Comparison of ENCODE assay signal across 8 mouse cellular contexts in genomic region chrX:18162192-18162857, GRCm38 (mm10). TPM values are rescaled to one million over a fixed set of nuclear protein-coding genes. Genes with fewer than 3 reads are reported as not detected.
DNase-seq lines count a peak whose midpoint lies in the region; ATAC-seq and TF ChIP-seq lines count a peak whose summit lies in the region.

Kdm6a (plus strand) TSS chrX:18162575.

- peak within 1 kb of the TSS; percentile 97 for H3K27ac ChIP-seq in heart, embryonic 11.5 days (ENCODE audit: low read depth, low read length)
- H3K27ac ChIP-seq in kidney, embryonic 16.5 days (ENCODE audit: low read length), result peak within 1 kb of the TSS; percentile 98
- peak within 1 kb of the TSS; percentile 97 for H3K27ac ChIP-seq in liver, adult 2 months (replicated peaks; ENCODE audit: insufficient read depth, low read depth, low read length)

- H3K27me3 ChIP-seq in C2C12 (ENCODE audit: control insufficient read depth, insufficient read depth, insufficient read length) (no peaks in the 10 kb centered on the region), myocyte (ENCODE audit: control insufficient read depth, insufficient read depth, insufficient read length) (no peaks in the 10 kb centered on the region)
- no peaks in the 10 kb centered on the region for H3K27me3 ChIP-seq in erythroblast, embryonic 14.5 days (ENCODE audit: control insufficient read depth)
- H3K27me3 ChIP-seq in heart, embryonic 11.5 days (ENCODE audit: control insufficient read depth, insufficient read depth, low read length), result no peaks in the 10 kb centered on the region
- H3K27me3 ChIP-seq in kidney, embryonic 16.5 days (ENCODE audit: insufficient read depth, low read length), result no peaks in the 10 kb centered on the region
- no peaks in the 10 kb centered on the region for H3K27me3 ChIP-seq in liver, adult 2 months (ENCODE audit: control insufficient read depth, insufficient read depth, low read length)
- no peaks in the 10 kb centered on the region for H3K27me3 ChIP-seq in splenic B cell, adult 2 months (ENCODE audit: control insufficient read depth, insufficient read depth, low read length, poor library complexity, severe bottlenecking)

- H3K79me2 ChIP-seq in C2C12 (ENCODE audit: control insufficient read depth, insufficient read depth) (peaks cover 43% of the 10 kb centered on the region), myocyte (ENCODE audit: control insufficient read depth, insufficient read depth) (peaks cover 40% of the 10 kb centered on the region)
- peaks cover 6% of the 10 kb centered on the region; the same call in 1 of the 2 replicates for H3K79me2 ChIP-seq in liver, adult 2 months (ENCODE audit: control insufficient read depth, insufficient read depth, low read length)

- peak within 1 kb of the TSS; percentile 76 for H3ac ChIP-seq in C2C12 (ENCODE audit: control insufficient read depth, insufficient read length, low read depth)
- peak within 1 kb of the TSS; percentile 60 for H3ac ChIP-seq in myocyte (ENCODE audit: control insufficient read depth, insufficient read length)

- peak within 1 kb of the TSS; percentile 93 for H3K9ac ChIP-seq in heart, embryonic 11.5 days (ENCODE audit: low read depth, low read length)
- H3K9ac ChIP-seq in kidney, embryonic 16.5 days (replicated peaks; ENCODE audit: low read length), result peak within 1 kb of the TSS; percentile 96
- H3K9ac ChIP-seq in liver, adult 2 months (ENCODE audit: low read depth, low read length), result peak within 1 kb of the TSS; percentile 95

- TF ChIP-seq POLR2A in brain, embryonic 14.5 days (IDR thresholded peaks at IDR 0.05; ENCODE audit: borderline replicate concordance, extremely low read depth, insufficient read depth, insufficient read length, poor library complexity, severe bottlenecking), result peak; percentile 63; the same call in 1 of the 2 replicates
- TF ChIP-seq POLR2A in liver, adult 2 months (IDR thresholded peaks at IDR 0.05; ENCODE audit: extremely low read depth, insufficient read depth, low read length), result peak; percentile 78
- peak; percentile 48 for TF ChIP-seq POLR2A in myocyte (IDR thresholded peaks at IDR 0.05; ENCODE audit: insufficient read length, low read depth)

- no peaks in the 10 kb centered on the region for H3K36me3 ChIP-seq in C2C12 (ENCODE audit: control insufficient read depth, insufficient read depth)
- no peaks in the 10 kb centered on the region; the same call in 1 of the 2 replicates for H3K36me3 ChIP-seq in erythroblast, embryonic 14.5 days (ENCODE audit: control insufficient read depth)
- H3K36me3 ChIP-seq in heart, embryonic 11.5 days (ENCODE audit: control insufficient read depth, insufficient read depth, low read length), result no peaks in the 10 kb centered on the region
- H3K36me3 ChIP-seq in kidney, embryonic 16.5 days (ENCODE audit: insufficient read depth, low read length), result no peaks in the 10 kb centered on the region
- no peaks in the 10 kb centered on the region for H3K36me3 ChIP-seq in liver, adult 2 months (ENCODE audit: control insufficient read depth, insufficient read depth, low read length)
- no peaks in the 10 kb centered on the region for H3K36me3 ChIP-seq in myocyte (ENCODE audit: control insufficient read depth, insufficient read depth)
- H3K36me3 ChIP-seq in splenic B cell, adult 2 months (ENCODE audit: control insufficient read depth, insufficient read depth, low read length, poor library complexity, severe bottlenecking), result no peaks in the 10 kb centered on the region

- H3K4me3 ChIP-seq in C2C12 (ENCODE audit: insufficient read depth, poor library complexity, severe bottlenecking) (peak within 1 kb of the TSS; percentile 68), myocyte (peak within 1 kb of the TSS; percentile 88)
- peak within 1 kb of the TSS; percentile 98 for H3K4me3 ChIP-seq in erythroblast, embryonic 14.5 days (replicated peaks)
- H3K4me3 ChIP-seq in heart, embryonic 11.5 days (ENCODE audit: low read depth, low read length), result peak within 1 kb of the TSS; percentile 85
- peak within 1 kb of the TSS; percentile 84 for H3K4me3 ChIP-seq in kidney, embryonic 16.5 days (ENCODE audit: low read length)
- peak within 1 kb of the TSS; percentile 92 for H3K4me3 ChIP-seq in liver, adult 2 months (ENCODE audit: insufficient read depth, low read depth, low read length)

- under 1% methylated on average over 48 of the region's 50 CpGs for WGBS in heart, embryonic 11.5 days (ENCODE audit: insufficient replicate concordance)
- under 1% methylated on average over 46 of the region's 50 CpGs for WGBS in kidney, embryonic 16.5 days
- WGBS in liver, adult 2 months, result 0% methylated on average over 30 of the region's 50 CpGs

- DNase-seq in brain, embryonic 14.5 days (ENCODE audit: low read depth), result peak; percentile 100
- DNase-seq in liver, adult 2 months (ENCODE audit: extremely low read depth, low read depth, low spot score), result peak; percentile 90
- peak; percentile 96 for DNase-seq in splenic B cell, adult 2 months (ENCODE audit: low read depth, low spot score)

- H3K9me3 ChIP-seq in erythroblast, embryonic 14.5 days (ENCODE audit: control insufficient read depth, low read length), result no peaks in the 10 kb centered on the region
- no peaks in the 10 kb centered on the region for H3K9me3 ChIP-seq in heart, embryonic 11.5 days (replicated peaks; ENCODE audit: control insufficient read depth, low read length)
- no peaks in the 10 kb centered on the region for H3K9me3 ChIP-seq in kidney, embryonic 16.5 days (ENCODE audit: low read length)

- H3K4me1 ChIP-seq in erythroblast, embryonic 14.5 days (ENCODE audit: control insufficient read depth), result peaks cover 18% of the 10 kb centered on the region
- H3K4me1 ChIP-seq in heart, embryonic 11.5 days (ENCODE audit: control insufficient read depth, insufficient read depth, low read length), result no peaks in the 10 kb centered on the region
- H3K4me1 ChIP-seq in kidney, embryonic 16.5 days (ENCODE audit: insufficient read depth, low read length), result no peaks in the 10 kb centered on the region
- no peaks in the 10 kb centered on the region; the same call in 1 of the 2 replicates for H3K4me1 ChIP-seq in liver, adult 2 months (ENCODE audit: control insufficient read depth, insufficient read depth, low read length)

- TF ChIP-seq CTCF in C2C12 (IDR thresholded peaks at IDR 0.05; ENCODE audit: control insufficient read depth, insufficient read depth, insufficient read length), result no peak
- TF ChIP-seq CTCF in brain, embryonic 14.5 days (IDR thresholded peaks at IDR 0.05; ENCODE audit: borderline replicate concordance, extremely low read depth, insufficient read depth, insufficient read length), result no peak
- no peak for TF ChIP-seq CTCF in liver, adult 2 months (IDR thresholded peaks at IDR 0.05; ENCODE audit: low read depth, low read length)

- peak within 1 kb of the TSS; percentile 69 for H3K4me2 ChIP-seq in heart, embryonic 11.5 days
- peak within 1 kb of the TSS; percentile 68 for H3K4me2 ChIP-seq in kidney, embryonic 16.5 days (replicated peaks; ENCODE audit: low read depth, low read length)
- peak within 1 kb of the TSS; percentile 68 for H3K4me2 ChIP-seq in myocyte (ENCODE audit: low read depth)

- H3K79me3 ChIP-seq in C2C12 (ENCODE audit: low read depth), result peaks cover 40% of the 10 kb centered on the region

- ATAC-seq in heart, embryonic 11.5 days (replicated peaks; ENCODE audit: insufficient number of reproducible peaks, low FRiP score, low TSS enrichment), result peak; percentile 99
- ATAC-seq in kidney, embryonic 16.5 days (ENCODE audit: low FRiP score, low TSS enrichment), result peak; percentile 100

TF ChIP-seq in C2C12, 6 proteins besides CTCF, POLR2A, EP300 and RAD21:
- TF ChIP-seq USF1 (IDR thresholded peaks at IDR 0.05; ENCODE audit: low read depth) (peak; percentile 98), MYOG (IDR thresholded peaks at IDR 0.05; ENCODE audit: control insufficient read depth, extremely low read depth, insufficient read length) (no peak), MAX (IDR thresholded peaks at IDR 0.05) (peak; percentile 58)
TF ChIP-seq in C2C12: peak in this region for 2.

TF ChIP-seq in myocyte, 11 proteins besides CTCF, POLR2A, EP300 and RAD21:
- no peak for TF ChIP-seq SRF (IDR thresholded peaks at IDR 0.05; ENCODE audit: control insufficient read depth, insufficient read length, low read depth)
- TF ChIP-seq MYOD1 (IDR thresholded peaks at IDR 0.05; ENCODE audit: control insufficient read depth in 1 of 3, insufficient read length in 2 of 3, low read depth in 2 of 3), result no peak
- no peak for TF ChIP-seq CEBPB (IDR thresholded peaks at IDR 0.05; ENCODE audit: insufficient read depth, poor library complexity, severe bottlenecking)
- peak; percentile 98 for TF ChIP-seq USF1 (IDR thresholded peaks at IDR 0.05; ENCODE audit: low read depth)
- TF ChIP-seq E2F4 (IDR thresholded peaks at IDR 0.05; ENCODE audit: insufficient read depth), result no peak
- TF ChIP-seq TCF3 (IDR thresholded peaks at IDR 0.05; ENCODE audit: insufficient read length, low read depth), result no peak
- TF ChIP-seq POLR2AphosphoS2 (IDR thresholded peaks at IDR 0.05; ENCODE audit: insufficient read length, low read depth), result peak; percentile 13
- TF ChIP-seq MYOG (IDR thresholded peaks at IDR 0.05; ENCODE audit: control insufficient read depth in 1 of 3, insufficient read depth in 1 of 3, insufficient read length in 2 of 3, low read depth in 2 of 3), result peak in 1 of 3 experiments; percentile 32
- TF ChIP-seq MAX (IDR thresholded peaks at IDR 0.05; ENCODE audit: low read depth), result no peak
- no peak for TF ChIP-seq TCF12 (IDR thresholded peaks at IDR 0.05; ENCODE audit: insufficient read depth, poor library complexity, severe bottlenecking)
- TF ChIP-seq REST (IDR thresholded peaks at IDR 0.05; ENCODE audit: insufficient read depth, insufficient read length), result peak; percentile 9

RNA-seq across cellular contexts. Expression of gene Kdm6a, which starts in this region (rescaled TPM):
- polyA plus RNA-seq in C2C12 (2012; fragmentation: generic; extraction: Trizol) (3.4 TPM), myocyte (2012; fragmentation: generic; extraction: Trizol) (5.7 TPM)
- 37.3 and 39.8 TPM in 2 replicates for polyA plus RNA-seq in brain, embryonic 14.5 days (2012; rRNA removed)
- polyA plus RNA-seq in erythroblast, embryonic 14.5 days (2012), result 1.2 and 1.9 TPM in 2 replicates
- polyA plus RNA-seq in heart, embryonic 11.5 days (2014; fragmentation: Nextera tagmentation; extraction: Ambion mirVana), result 25.1 and 27.2 TPM in 2 replicates
- polyA plus RNA-seq in kidney, embryonic 16.5 days (2015; fragmentation: Nextera tagmentation; extraction: Ambion mirVana), result 25.3 and 26.2 TPM in 2 replicates
- 20.8 and 21.8 TPM in 2 replicates for total RNA-seq in liver, adult 2 months (2014; rRNA removed)
- polyA plus RNA-seq in liver, adult 2 months (2012; rRNA removed), result 4.2 and 4.9 TPM in 2 replicates

Comparison
In these comparisons a context has a peak if more than half of its experiments do, and no peak if none do; other contexts are left out.
1. Peak in every context shown above with its lines: DNase-seq, ATAC-seq, H3K4me3 ChIP-seq and H3K27ac ChIP-seq.